Mouse (Mus musculus): ENCODE measurements around the gene Cdh23. TPM values are rescaled to one million over a fixed set of nuclear protein-coding genes. Genes with fewer than 3 reads are reported as not detected.
A peak's percentile ranks its signal among the peaks of the same experiment; 100 is the strongest.

The Cdh23 gene
- total RNA-seq, 4 experiments from 2014 or later, result 1.1 to 1.8 (median 1.4) TPM

DNA sequence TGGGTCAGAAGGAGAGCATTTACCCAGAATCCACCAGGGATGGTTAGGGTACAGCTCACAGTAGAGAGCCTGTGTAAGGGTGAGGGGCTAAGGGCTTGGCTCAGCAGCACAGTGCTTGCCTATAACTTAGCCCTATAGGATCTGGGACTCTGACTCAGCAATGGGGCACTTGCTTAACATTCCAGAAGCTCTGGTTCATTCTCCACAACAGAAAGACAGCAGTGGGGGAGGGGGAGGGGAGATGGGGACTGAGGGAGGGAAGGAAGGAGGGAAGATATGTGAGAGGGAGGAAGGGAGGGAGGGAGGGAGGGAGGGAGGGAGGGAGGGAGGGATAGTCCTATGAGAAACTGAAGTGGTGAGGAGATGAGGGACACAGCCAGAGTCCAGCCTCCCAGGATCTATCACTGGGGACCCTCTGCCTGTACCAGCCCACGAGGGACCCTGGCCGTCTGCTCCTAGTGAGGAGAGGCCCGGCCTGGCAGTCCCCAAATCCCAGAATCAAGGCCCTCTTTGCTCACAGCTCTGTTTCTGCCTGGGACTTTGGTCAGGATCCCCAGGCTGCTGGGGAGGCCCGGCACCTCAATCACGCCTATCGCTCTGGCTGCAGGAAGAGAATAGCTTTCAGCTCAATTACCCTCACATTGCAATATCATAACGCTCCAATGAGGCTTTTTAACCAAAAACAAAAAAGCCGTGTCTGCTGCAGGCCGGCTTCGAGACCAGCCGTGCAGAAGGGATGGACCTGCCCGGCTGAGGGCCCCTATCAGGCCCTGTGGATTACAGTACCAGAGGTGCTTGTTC is 117.4 kb downstream of the Cdh23 start:
- DNase-seq (ENCODE audit: low spot score in 2 of 2), result no peak

DNA sequence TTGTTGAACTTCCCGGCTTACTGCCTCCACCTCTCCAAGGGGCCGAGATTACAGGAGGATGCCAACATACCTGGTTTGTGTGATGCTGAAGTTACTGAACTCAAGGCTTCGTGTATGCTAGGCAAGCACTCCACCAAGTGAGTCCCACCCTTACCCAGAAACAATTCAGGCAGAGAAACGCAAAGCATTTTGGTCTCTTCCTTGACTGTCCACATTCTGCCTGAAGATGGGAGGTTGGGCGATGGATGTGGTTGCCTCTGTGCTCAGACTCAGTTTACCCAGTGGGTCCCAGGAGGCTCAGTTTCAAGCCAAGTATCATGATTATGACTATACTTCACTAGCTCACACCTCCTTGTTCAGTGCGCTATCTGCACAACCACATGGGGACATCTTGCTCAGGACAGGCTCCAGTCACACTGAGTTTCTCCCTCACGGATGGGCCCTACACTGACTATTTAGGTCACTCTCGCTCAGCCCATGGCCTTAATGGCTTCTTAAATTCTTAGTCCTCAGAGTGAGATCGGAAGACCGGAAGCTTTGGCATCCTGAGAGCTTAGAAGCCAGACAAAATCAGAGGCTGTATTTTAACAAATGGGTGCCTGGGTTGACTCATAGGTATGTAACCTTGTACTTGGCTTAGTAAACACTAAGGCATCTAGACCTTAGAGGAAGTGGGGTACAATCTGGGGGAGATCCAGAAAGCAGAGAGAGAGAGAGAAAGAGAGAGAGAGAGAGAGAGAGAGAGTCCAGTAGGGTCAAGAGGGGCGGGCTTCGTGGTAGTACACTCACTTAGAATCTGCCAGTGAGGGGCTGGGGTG is 118.2 kb downstream of the Cdh23 start:
- DNase-seq (ENCODE audit: low spot score in 2 of 2), result no peak

- DNase-seq (ENCODE audit: low spot score in 2 of 2), result peak in 1 of 2 experiments; percentile 14
Measured at GRCm38 (mm10) chr10:60577125-60577919, 119.0 kb downstream of the Cdh23 start.

DNA sequence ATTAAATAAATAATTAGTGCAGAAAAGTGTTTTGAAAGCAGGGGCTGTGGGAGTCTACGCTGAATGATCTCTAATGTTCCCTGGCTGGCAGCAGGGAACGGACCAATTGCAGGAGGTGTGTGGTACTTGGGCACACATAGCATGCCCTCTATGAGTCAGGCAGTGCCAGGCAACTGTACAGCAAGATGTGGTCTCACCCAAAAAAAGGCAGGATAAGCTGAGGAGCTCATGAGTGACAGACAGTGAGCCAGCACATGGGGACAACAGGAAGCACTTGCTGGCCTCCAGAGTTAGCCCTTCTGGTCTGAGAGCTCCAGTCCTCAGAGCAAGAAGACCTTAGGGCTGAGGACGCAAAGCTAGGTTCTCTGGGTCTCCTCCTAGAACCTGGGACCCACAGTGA is 121.4 kb downstream of the Cdh23 start:
- no peak for DNase-seq (ENCODE audit: low spot score in 2 of 2)

GRCm38 (mm10) chr10:60571491-60571890 is 124.8 kb downstream of the Cdh23 start:
- DNase-seq (ENCODE audit: low spot score in 2 of 2), result no peak

- DNase-seq (ENCODE audit: low spot score in 2 of 2), result no peak
Measured at GRCm38 (mm10) chr10:60566369-60567037, 129.8 kb downstream of the Cdh23 start.

- DNase-seq (ENCODE audit: low spot score in 2 of 2), result no peak
Measured at GRCm38 (mm10) chr10:60564136-60564535, 132.2 kb downstream of the Cdh23 start.

- DNase-seq (ENCODE audit: low spot score in 2 of 2), result no peak
Measured at GRCm38 (mm10) chr10:60562946-60563345, 133.3 kb downstream of the Cdh23 start.

GRCm38 (mm10) chr10:60558491-60558927 is 137.8 kb downstream of the Cdh23 start:
- no peak for DNase-seq (ENCODE audit: low spot score in 2 of 2)

GRCm38 (mm10) chr10:60552951-60553635 is 143.2 kb downstream of the Cdh23 start:
- DNase-seq (ENCODE audit: low spot score in 2 of 2), result no peak

GRCm38 (mm10) chr10:60539164-60539914 is 157.0 kb downstream of the Cdh23 start:
- no peak for DNase-seq (ENCODE audit: low spot score in 2 of 2)

DNA sequence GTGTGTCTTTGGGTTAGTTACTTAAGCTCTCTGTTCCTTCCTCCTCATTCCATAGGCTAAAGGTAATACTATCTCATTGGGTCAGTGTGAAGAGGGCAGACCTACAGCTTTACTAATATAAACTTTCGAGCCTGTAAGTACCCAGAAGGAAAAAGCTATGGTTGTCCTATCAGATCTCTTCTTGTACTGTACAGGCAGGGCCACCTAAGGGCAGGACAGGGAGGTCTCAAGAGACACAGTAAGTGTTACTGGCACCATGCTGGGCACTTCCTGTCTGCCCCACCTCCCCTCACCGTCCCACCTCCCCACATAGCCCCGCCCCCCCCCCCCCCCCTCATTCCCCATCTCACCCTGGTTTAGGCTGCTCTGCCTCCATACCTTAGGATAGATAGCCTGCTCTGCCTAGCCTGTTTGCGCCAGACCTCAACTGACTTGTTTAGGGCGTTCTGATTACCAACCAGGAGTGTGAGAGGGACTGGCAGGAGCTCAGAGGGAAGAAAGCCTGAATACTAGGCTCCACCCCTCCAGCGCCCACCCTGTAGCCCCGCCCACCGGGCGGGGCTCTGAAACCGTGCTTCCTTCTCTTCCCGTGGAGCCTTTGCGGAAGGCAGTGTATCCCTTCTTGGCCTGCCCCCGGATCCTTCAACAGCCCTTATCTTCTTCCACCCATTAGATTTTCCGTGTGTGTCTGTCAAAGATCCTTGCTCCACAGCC is 160.0 kb downstream of the Cdh23 start:
- no peak for DNase-seq (ENCODE audit: low spot score in 2 of 2)

DNA sequence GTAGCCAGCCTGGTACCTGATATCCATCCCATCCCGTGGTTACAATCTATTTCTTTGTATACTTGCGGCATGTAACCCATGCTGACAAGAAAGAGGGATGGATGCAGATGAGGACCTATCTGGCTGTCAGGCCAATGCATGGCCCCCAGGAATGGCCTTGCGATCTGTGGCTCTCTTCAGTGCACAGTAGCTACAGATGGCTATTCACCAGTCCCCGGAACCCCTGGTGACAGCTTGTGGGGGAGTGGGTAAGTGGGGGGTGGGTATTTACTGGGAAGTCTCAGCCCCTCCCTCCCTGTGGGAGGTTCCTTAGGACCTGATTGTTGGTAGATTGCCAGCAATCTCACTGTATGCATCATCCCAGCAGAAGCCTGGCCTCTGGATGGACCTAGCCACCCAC is 163.8 kb downstream of the Cdh23 start:
- DNase-seq (ENCODE audit: low spot score in 2 of 2), result no peak

- DNase-seq (ENCODE audit: low spot score in 2 of 2), result no peak
Measured at GRCm38 (mm10) chr10:60531349-60531748, 164.9 kb downstream of the Cdh23 start.

DNA sequence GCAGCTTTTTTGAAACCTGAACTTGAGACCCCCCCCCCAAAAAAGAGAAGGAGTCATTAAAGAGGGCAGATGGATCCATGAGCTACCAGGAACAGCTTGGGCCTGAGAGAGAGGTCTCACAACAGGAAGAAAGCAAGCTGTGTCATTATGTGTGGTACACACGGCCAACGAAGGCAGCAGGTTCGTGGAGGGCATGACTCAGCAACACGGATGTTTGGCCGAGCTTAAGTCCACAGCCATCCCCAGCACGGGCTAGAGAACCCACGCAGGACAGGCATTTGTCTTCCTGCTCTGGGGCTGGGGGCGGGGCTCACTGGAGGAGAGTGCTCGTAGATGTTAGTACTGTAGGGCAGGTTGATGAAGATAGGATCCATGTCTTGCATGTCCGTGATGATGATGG is 165.7 kb downstream of the Cdh23 start:
- DNase-seq (ENCODE audit: low spot score in 2 of 2), result no peak

GRCm38 (mm10) chr10:60527949-60528348 is 168.3 kb downstream of the Cdh23 start:
- DNase-seq (ENCODE audit: low spot score in 2 of 2), result no peak

- DNase-seq (ENCODE audit: low spot score in 2 of 2), result no peak
Measured at GRCm38 (mm10) chr10:60525081-60525480, 171.2 kb downstream of the Cdh23 start.

DNA sequence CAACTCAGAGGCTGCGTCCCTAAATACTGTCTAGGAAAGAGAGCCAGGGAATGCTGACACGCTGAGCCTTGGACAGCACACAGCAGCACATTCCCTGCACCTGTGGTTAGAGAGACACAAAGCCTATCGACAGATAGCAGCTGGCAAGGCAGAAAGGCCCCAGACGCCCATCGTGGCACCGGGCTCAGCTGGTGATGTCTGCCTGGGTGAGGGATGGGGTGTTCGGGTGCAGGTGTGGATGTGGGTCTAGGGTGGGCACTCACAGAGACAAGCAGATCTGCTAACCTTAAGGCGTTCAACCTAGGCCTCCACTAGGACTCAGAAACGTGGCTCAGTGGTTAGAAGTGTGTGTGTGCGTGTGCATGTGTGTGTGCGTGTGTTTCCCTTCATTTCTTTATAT is 180.0 kb downstream of the Cdh23 start:
- no peak for DNase-seq (ENCODE audit: low spot score in 2 of 2)

DNA sequence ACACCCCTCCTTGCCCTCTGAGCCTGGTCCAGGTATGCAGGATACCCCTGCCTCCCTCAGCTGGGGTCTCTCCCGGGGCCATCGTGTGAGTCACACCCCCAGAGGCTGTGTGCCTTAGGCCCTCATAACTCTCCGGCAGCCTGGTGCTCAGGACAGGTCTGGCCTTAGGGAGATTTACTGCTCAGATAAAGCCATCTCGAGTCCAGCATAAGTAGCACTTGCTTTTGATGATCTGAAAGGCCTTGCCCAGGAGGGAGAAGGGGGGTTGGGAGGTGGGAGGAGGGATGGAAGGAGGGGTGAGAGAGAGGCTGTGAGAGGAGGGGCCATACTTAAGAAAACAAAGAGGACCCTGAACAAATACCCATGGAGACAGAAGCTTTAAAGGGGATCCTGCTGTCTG is 197.8 kb downstream of the Cdh23 start:
- DNase-seq (ENCODE audit: low spot score in 2 of 2), result no peak

Measured in gastrocnemius, adult 8-10 months (tissue).